Comparison of ENCODE assay signal across 1 mouse cellular context in genomic region chr5:114611968-114612608, GRCm38 (mm10).
TF ChIP-seq lines count a peak whose summit lies in the region.

No protein-coding gene starts in this region.

TF ChIP-seq in C2C12, 6 proteins besides CTCF, POLR2A, EP300 and RAD21 (continued from another document):
- TF ChIP-seq MYOG (IDR thresholded peaks at IDR 0.05; ENCODE audit: control insufficient read depth, extremely low read depth, insufficient read length) (no peak), MAX (IDR thresholded peaks at IDR 0.05) (no peak)
